Mouse (Mus musculus) Patski (cell line): ENCODE results near the gene Krt80. TPM values are rescaled to one million over a fixed set of nuclear protein-coding genes. Genes with fewer than 3 reads are reported as not detected.
"Not testable (repeated sequence)": the region's sequence is repeated elsewhere in the genome, so short reads cannot be mapped to it uniquely, and the experiment has no call there.

ENCODE experiments used
- ATAC-seq: fragments of 100-300 bp; one replicate; pipeline ENCODE4 v1.8.0; 2021
- CTCF ChIA-PET: fragments of 350-600 bp; sonication (Branson Sonifier 250); formaldehyde crosslinking; loops from one replicate; lab custom pipeline; 2022; ENCODE audit warnings: inconsistent platforms; lab: Charles Lee
- POLR2A ChIA-PET: fragments of 350-600 bp; sonication (Branson Sonifier 250); formaldehyde crosslinking; loops from one replicate; lab custom pipeline; 2022; ENCODE audit warnings: antibody characterized with exemption, inconsistent platforms; lab: Charles Lee
- DNase-seq: peaks from one replicate; pipeline ENCODE4 v3.0.0-alpha.2; 2011; ENCODE audit warnings: low read depth, low spot score
- H3K27me3 ChIP-seq: fragments of 371-371 bp; one replicate; pipeline ENCODE4 v1.5.1; 2021
- CTCF ChIP-seq: fragments of 100-300 bp; IDR thresholded peaks from one replicate; pipeline ENCODE4 v1.5.1; 2021
- in situ Hi-C: fragments of 300-500 bp; cut with MboI; formaldehyde crosslinking; loops from 3 replicates; pipeline ENCODE4 v1.11.1; 2018; ENCODE audit warnings: low pct_unique_long_range_greater_than_20kb, mixed read lengths
- polyA plus RNA-seq: library from polyadenylated mRNA; unstranded; gene quantifications from one replicate; pipeline ENCODE4 v1.2.3, GENCODE M21; 2021

Gene Krt80
- polyA plus RNA-seq, 1 experiment from 2014 or later = 16.7 TPM

DNA sequence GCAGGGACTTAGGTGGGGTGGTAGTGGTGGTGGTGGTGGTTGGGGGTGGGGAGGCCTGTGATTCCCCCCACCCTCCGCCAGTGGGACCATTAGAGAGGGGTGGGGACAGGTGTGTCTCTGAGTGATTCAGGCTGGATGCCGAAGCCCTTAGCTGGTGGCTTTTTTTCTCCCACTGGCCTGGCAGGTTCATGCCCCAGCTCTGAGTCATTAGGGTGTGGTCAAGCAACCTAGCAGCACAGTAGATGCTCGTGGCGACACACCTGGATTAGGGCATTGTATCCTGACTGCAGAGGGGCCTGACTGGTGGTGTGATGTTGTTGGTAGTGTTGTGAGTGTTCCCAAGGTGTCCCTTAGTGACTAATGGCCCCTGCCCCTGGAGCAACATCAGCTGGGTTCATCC lies 38.9 kb downstream of the Krt80 start:
- H3K27me3 ChIP-seq = no peaks in the 10 kb centered on the region
- ATAC-seq = no peak
- TF ChIP-seq CTCF = no peak
- ChIA-PET CTCF (interaction anchor here (1.6 to 1.8 kb wide), 2 partner anchors 56 to 648 kb away, joined by 3 to 6 read pairs; no protein-coding TSS in a partner anchor), POLR2A (interaction anchor here (1.2 to 1.9 kb wide), 2 partner anchors 9 to 56 kb away, joined by 5 read pairs; no protein-coding TSS in a partner anchor)
- no peak for DNase-seq
- in situ Hi-C loops = loop anchor here (5.0 kb wide), 1 partner anchor 741 kb away; the partner anchor contains the start of gene Eif4b

DNA sequence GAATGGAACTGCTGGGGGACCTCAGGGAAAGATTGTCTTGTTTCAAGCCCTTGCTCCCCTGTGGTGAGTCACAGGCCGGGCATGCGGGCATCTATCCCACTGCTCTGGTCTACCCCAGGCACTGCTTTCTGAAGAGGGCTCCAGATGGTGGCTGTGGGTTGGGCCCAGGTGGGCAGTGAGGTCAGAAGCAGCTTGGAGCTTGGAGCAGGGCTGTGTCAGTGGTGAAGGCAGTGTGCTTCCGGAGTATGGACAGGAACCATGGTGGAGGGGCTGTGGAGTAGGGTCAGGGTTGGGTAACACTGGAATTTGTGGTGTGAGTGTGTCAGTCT lies 40.4 kb downstream of the Krt80 start:
- in situ Hi-C loops = no loop called here
- ATAC-seq (peak; percentile 49), DNase-seq (no peak)
- TF ChIP-seq CTCF = no peak
- H3K27me3 ChIP-seq = no peaks in the 10 kb centered on the region
- CTCF ChIA-PET = interaction anchor here (0.8 to 2.2 kb wide), 4 partner anchors 12 to 655 kb away, joined by 4 to 8 read pairs (median 5); no protein-coding TSS in a partner anchor
- POLR2A ChIA-PET = no interaction called here

DNA sequence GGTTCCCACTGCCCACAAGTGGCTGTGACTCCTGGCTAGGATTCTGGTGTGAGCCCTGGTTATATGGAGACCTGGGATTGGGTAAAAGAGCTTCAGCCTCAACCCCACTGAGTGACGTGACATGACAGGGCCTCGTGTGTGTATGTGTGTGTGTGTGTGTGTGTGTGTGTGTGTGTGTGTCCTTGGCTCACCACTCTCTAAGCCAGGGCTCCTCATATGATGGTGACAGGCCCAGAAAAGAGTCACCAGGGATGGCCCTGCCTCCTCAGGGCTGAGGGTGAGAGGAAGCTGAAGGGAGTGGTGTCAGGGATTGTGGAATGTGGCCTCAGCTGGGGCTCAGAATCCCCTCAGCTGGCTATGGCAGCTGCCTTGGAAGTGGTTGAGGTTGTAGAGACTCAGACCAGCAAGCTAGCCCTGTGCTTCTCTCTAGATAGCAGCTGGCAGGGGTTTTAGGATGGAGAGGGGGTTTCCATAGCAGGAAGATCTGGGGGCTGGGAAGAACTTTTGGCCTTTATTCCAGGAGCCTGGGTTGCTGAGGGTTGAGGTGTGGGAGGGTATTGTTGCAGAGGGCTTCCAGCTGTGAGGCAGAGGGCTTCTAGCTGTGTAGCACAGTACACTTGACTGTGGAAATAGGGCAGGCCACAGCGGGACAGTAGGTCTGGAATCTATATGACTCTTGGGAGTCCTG lies 40.9 kb downstream of the Krt80 start:
- in situ Hi-C loops = no loop called here
- no peak for TF ChIP-seq CTCF
- ChIA-PET POLR2A (no interaction called here), CTCF (interaction anchor here (0.8 to 2.2 kb wide), 6 partner anchors 9 to 655 kb away, joined by 3 to 8 read pairs (median 5); no protein-coding TSS in a partner anchor)
- ATAC-seq = peak; percentile 5
- no peak for DNase-seq
- H3K27me3 ChIP-seq = no peaks in the 10 kb centered on the region

DNA sequence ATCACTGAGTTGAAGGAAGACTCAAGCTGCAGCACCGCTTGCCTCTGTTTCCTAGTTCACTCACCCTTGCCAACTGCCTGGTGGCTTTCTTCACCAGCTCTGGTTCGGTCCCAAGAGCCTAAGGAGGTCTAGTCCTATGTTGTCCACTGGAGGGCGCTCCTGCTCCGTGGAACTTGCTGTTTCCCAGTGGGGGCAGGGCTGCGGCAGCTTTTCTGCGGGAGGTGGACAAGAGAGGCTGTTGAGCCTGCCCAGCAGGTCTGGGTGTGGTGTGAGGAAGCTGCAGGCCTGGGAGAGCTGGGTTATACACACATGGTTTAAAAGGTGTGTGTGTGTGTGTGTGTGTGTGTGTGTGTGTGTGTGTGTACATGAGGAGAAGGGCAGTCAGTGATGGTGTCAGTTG lies 42.7 kb downstream of the Krt80 start:
- POLR2A ChIA-PET = no interaction called here
- no peak for TF ChIP-seq CTCF
- in situ Hi-C loops = no loop called here
- CTCF ChIA-PET = interaction anchor here (0.7 to 3.0 kb wide), 15 partner anchors 9 to 658 kb away, joined by 3 to 20 read pairs (median 5); no protein-coding TSS in a partner anchor
- no peak for DNase-seq
- peak; percentile 14 for ATAC-seq
- no peaks in the 10 kb centered on the region for H3K27me3 ChIP-seq

DNA sequence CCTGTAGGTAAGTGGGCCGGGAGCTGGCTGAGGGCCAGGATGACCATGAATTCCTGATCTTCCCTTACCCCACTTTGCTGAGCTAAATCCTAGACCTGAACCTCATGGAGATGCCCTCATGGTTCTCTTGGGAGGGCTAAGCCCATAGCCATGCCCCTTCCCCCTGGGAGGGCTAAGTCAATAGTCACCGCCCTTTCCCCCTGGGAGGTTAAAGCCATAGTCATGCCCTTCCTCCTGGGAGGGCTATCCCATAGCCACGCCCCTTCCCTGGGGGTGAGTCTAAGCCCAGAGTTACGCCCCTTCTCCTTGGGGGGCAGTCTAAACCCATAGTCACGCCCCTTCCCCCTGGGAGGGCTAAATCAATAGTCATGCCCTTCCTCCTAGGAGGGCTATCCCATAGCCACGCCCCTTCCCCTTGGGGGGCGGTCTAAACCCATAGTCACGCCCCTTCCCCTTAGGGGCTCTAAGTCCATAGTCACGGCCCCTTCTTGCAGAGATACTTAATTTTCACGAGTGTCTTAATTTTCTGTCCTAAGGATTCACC lies 43.9 kb downstream of the Krt80 start:
- CTCF ChIA-PET = interaction anchor here (1.0 to 3.0 kb wide), 4 partner anchors 11 to 740 kb away, joined by 3 to 20 read pairs (median 4); no protein-coding TSS in a partner anchor
- no peak for TF ChIP-seq CTCF
- H3K27me3 ChIP-seq = no peaks in the 10 kb centered on the region
- ATAC-seq (no peak), DNase-seq (no peak)
- in situ Hi-C loops = no loop called here
- POLR2A ChIA-PET = interaction anchor here (1.0 kb wide), 1 partner anchor 11 kb away, joined by 3 read pairs; no protein-coding TSS in a partner anchor

DNA sequence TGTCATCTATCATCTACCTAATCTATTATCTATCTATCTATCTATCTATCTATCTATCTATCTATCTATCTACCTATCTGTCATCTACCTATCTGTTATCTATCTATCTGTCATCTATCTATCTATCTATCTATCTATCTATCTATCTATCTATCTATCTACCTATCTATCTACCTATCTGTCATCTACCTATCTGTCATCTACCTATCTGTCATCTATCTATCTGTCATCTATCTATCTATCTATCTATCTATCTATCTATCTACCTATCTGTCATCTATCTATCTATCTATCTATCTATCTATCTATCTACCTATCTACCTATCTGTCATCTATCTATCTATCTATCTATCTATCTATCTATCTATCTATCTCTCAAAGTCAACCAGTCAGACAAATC lies 45.6 kb downstream of the Krt80 start:
- in situ Hi-C loops, H3K27me3 ChIP-seq, DNase-seq, ATAC-seq, POLR2A ChIA-PET: not testable (repeated sequence)
- CTCF ChIA-PET = interaction anchor here (1.5 kb wide), 1 partner anchor 448 kb away, joined by 3 read pairs; no protein-coding TSS in a partner anchor

DNA sequence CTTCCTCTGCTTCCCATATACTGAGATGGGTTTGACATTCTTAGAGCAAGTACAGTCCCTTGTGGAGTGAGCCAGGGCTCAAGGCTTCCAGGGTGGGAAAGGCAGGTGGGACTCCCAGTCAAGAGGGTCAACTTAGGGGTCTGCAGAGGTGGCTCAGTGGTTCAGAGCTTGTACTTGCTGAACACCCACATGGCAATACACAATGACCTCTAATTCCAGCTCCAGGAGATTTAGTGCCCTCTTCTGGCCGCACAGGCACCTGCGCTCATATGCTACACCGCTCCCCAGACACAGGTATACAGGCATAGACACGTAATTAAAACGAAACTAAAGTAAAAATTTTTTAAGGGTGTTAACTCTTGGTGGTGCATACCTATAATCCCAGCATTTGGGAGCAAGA lies 46.5 kb downstream of the Krt80 start:
- ChIA-PET CTCF (interaction anchor here (1.5 kb wide), 1 partner anchor 448 kb away, joined by 3 read pairs; no protein-coding TSS in a partner anchor), POLR2A (no interaction called here)
- no peaks in the 10 kb centered on the region for H3K27me3 ChIP-seq
- no peak for TF ChIP-seq CTCF
- DNase-seq = no peak
- in situ Hi-C loops = no loop called here
- no peak for ATAC-seq

DNA sequence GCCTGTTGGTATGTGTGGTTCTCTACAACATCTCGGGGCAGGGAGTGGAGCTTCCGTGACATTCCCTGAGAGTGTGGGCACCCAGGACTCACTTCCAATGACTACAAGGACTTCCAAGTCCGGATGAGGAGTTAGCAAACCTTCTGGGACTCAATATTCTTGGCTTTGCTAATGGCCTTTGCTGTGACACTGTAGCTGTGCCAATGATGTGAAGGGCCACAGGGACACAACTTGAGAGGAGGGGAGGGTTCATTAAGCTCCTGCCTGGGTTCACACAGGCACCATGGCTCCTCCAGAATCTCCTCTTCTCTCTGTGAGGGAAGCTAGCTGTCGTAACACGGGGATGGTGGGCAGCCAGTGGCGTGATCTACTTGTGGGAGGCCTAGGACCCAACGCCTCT lies 47.3 kb downstream of the Krt80 start:
- DNase-seq (no peak), ATAC-seq (no peak)
- POLR2A ChIA-PET = no interaction called here

DNA sequence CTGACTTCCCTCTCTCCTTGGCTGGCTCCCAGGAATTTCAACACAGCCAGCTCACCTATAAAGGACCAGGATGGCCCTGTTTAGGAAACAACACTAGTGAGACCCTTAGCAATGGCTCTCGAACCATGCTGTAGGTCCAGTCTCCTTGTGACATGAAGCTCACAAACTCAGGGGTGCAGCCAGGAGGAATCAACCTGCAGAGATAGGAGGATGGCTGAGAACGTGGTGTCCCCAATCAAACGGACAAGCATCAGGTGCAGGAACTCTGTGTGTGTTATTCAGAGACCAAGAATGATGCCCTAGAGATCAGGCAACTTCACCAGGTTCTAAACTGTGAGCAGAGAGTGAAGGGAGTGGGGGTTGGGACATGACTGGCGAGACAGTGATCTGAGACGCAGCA lies 47.9 kb downstream of the Krt80 start:
- DNase-seq = no peak
- in situ Hi-C loops = no loop called here
- CTCF ChIA-PET = no interaction called here

More for the DNA sequence above, 47.3 kb downstream of the Krt80 start:
- CTCF ChIA-PET = interaction anchor here (1.5 kb wide), 1 partner anchor 449 kb away, joined by 3 read pairs; no protein-coding TSS in a partner anchor
- no peaks in the 10 kb centered on the region for H3K27me3 ChIP-seq
- in situ Hi-C loops = no loop called here
- TF ChIP-seq CTCF = no peak

DNA sequence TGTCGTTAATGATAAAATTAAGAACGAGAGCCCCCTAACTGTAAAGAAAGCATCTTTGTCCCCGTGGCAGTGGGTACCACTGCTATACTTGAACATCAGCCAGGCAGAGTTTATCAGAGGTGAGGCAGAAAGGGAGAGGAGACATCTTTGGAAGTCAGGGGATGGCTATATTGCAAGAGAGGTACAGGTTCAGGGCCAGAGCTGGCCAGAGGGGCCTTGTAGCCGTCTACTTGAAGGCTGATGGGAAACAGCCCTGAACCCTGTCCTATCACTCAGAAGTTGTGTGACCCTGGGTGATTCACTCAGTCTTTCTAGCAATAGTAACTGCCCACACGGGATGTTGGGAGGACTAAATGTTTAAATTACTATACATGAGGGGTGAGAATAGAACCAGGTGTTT lies 48.8 kb downstream of the Krt80 start:
- no peak for TF ChIP-seq CTCF
- no peak for ATAC-seq
- DNase-seq = no peak
- in situ Hi-C loops = no loop called here
- ChIA-PET CTCF (interaction anchor here (0.8 kb wide), 1 partner anchor 20 kb away, joined by 3 read pairs; no protein-coding TSS in a partner anchor), POLR2A (no interaction called here)
- H3K27me3 ChIP-seq = no peaks in the 10 kb centered on the region

More for the DNA sequence above, 47.9 kb downstream of the Krt80 start:
- TF ChIP-seq CTCF = no peak
- no peaks in the 10 kb centered on the region for H3K27me3 ChIP-seq
- POLR2A ChIA-PET = no interaction called here
- no peak for ATAC-seq

DNA sequence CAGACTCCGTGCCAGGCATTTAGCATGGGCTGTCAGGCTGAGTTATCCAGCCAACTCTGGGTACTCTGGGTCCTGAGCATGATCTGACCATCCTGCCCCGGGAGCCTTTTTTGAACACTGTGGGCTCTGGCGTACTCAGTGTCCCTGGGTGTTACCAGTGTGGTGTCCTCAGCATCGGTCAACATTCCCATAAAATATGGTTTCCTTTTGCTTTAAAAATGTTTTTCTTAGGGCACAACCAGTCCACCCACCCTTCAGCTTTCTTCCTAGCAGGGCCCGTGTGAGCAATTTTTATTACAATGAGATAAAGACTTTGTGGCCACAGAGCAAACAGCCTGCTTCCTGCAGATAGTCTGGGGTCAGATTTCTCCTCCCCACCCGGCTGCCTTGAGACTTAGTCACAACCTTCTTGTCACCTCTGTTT lies 49.3 kb downstream of the Krt80 start:
- POLR2A ChIA-PET = no interaction called here
- CTCF ChIA-PET = interaction anchor here (0.8 kb wide), 1 partner anchor 21 kb away, joined by 3 read pairs; no protein-coding TSS in a partner anchor
- ATAC-seq (no peak), DNase-seq (no peak)
- TF ChIP-seq CTCF = no peak
- in situ Hi-C loops = no loop called here
- H3K27me3 ChIP-seq = no peaks in the 10 kb centered on the region
